Comparison of ENCODE assay signal across 8 mouse cellular contexts in genomic region chr17:24437016-24437415, GRCm38 (mm10). TPM values are rescaled to one million over a fixed set of nuclear protein-coding genes. Genes with fewer than 3 reads are reported as not detected.
DNase-seq lines count a peak whose midpoint lies in the region; ATAC-seq and TF ChIP-seq lines count a peak whose summit lies in the region.

No protein-coding gene starts in this region.

- 70% methylated on average over 5 of the region's 5 CpGs for WGBS in forebrain, embryonic 16.5 days
- WGBS in midbrain, postnatal 0 days: 74% methylated on average over 5 of the region's 5 CpGs

- H3K4me2 ChIP-seq in forebrain, embryonic 16.5 days (ENCODE audit: low read length): no peak overlapping the region
- no peak overlapping the region for H3K4me2 ChIP-seq in midbrain, postnatal 0 days (ENCODE audit: low read depth, low read length, poor library complexity, severe bottlenecking)

- ATAC-seq in forebrain, embryonic 16.5 days: peak; percentile 56; the same call in 1 of the 2 replicates
- peak; percentile 33; the same call in 1 of the 2 replicates for ATAC-seq in midbrain, postnatal 0 days (ENCODE audit: low FRiP score)

- H3K27me3 ChIP-seq in forebrain, embryonic 16.5 days (replicated peaks; ENCODE audit: control insufficient read depth, insufficient read depth, low read length): no peaks in the 10 kb centered on the region
- no peaks in the 10 kb centered on the region for H3K27me3 ChIP-seq in midbrain, postnatal 0 days (ENCODE audit: insufficient read depth, low read length)

- peak; percentile 42 to 44 for DNase-seq in right cerebral cortex, adult 2 months (ENCODE audit: low spot score in 2 of 2)
- DNase-seq in right cerebral cortex, postnatal 4 days: no peak
- peak; percentile 64 to 66 for DNase-seq in kidney, postnatal 36 days
- DNase-seq in midbrain, postnatal 0 days (ENCODE audit: low spot score): peak; percentile 40
- no peak for DNase-seq in right cerebral cortex, adult 18-20 months
- DNase-seq in urinary bladder, postnatal 10 days (ENCODE audit: low spot score): no peak

- TF ChIP-seq CTCF in midbrain, postnatal 0 days (IDR thresholded peaks at IDR 0.05): peak; percentile 88

- H3K36me3 ChIP-seq in forebrain, embryonic 16.5 days (ENCODE audit: control insufficient read depth, insufficient read depth): peaks cover 12% of the 10 kb centered on the region
- H3K36me3 ChIP-seq in midbrain, postnatal 0 days (ENCODE audit: insufficient read depth, low read length): peaks cover 34% of the 10 kb centered on the region

- no peak overlapping the region for H3K4me3 ChIP-seq in brown adipose tissue, adult 24 weeks (ENCODE audit: insufficient read depth, low read depth, low read length)
- no peak overlapping the region for H3K4me3 ChIP-seq in forebrain, embryonic 16.5 days (replicated peaks; ENCODE audit: low read length)
- H3K4me3 ChIP-seq in midbrain, postnatal 0 days (ENCODE audit: low read depth, low read length): no peak overlapping the region

- no peak overlapping the region for H3K9ac ChIP-seq in forebrain, embryonic 16.5 days (replicated peaks; ENCODE audit: low read depth, low read length)
- H3K9ac ChIP-seq in midbrain, postnatal 0 days (replicated peaks; ENCODE audit: low read length, poor library complexity, severe bottlenecking): no peak overlapping the region

- H3K4me1 ChIP-seq in brown adipose tissue, adult 24 weeks (ENCODE audit: control insufficient read depth, insufficient read depth, insufficient read length, low read length): no peaks in the 10 kb centered on the region
- H3K4me1 ChIP-seq in forebrain, embryonic 16.5 days (replicated peaks; ENCODE audit: control insufficient read depth, insufficient read depth, low read length): no peaks in the 10 kb centered on the region
- no peaks in the 10 kb centered on the region for H3K4me1 ChIP-seq in midbrain, postnatal 0 days (ENCODE audit: insufficient read depth, low read length)

- no peaks in the 10 kb centered on the region for H3K9me3 ChIP-seq in forebrain, embryonic 16.5 days (ENCODE audit: control insufficient read depth, low read length)
- H3K9me3 ChIP-seq in midbrain, postnatal 0 days (ENCODE audit: low read length): no peaks in the 10 kb centered on the region

- 0 out of 2 replicates have a peak overlapping the region, but pooled peaks have one; percentile 22 for H3K27ac ChIP-seq in brown adipose tissue, adult 24 weeks (replicated peaks; ENCODE audit: low read depth, low read length)
- H3K27ac ChIP-seq in forebrain, embryonic 16.5 days (ENCODE audit: low read length): no peak overlapping the region
- H3K27ac ChIP-seq in midbrain, postnatal 0 days (ENCODE audit: low read depth, low read length): no peak overlapping the region

RNA-seq across cellular contexts. Expression of gene Dnase1l2, which starts 5.9 kb away (rescaled TPM):
- polyA plus RNA-seq in brown adipose tissue, adult 24 weeks (2012; ENCODE audit: insufficient read depth, insufficient read length, missing spikeins): not detected in 2 replicates
- 6.2 and 9.5 TPM in 2 replicates for polyA plus RNA-seq in forebrain, embryonic 16.5 days (2015; fragmentation: Nextera tagmentation; extraction: Ambion mirVana)
- total RNA-seq in midbrain, postnatal 0 days (2014; rRNA removed): 5.0 and 5.6 TPM in 2 replicates
- polyA plus RNA-seq in midbrain, postnatal 0 days (2015; fragmentation: Nextera tagmentation; extraction: Ambion mirVana): 0.94 and 1.1 TPM in 2 replicates

RNA-seq across cellular contexts. Expression of gene Eci1, which starts 10.6 kb away (rescaled TPM):
- 1,121 and 1,239 TPM in 2 replicates for polyA plus RNA-seq in brown adipose tissue, adult 24 weeks (2012; ENCODE audit: insufficient read depth, insufficient read length, missing spikeins)
- polyA plus RNA-seq in forebrain, embryonic 16.5 days (2015; fragmentation: Nextera tagmentation; extraction: Ambion mirVana): 30.4 and 34.8 TPM in 2 replicates
- total RNA-seq in midbrain, postnatal 0 days (2014; rRNA removed): 20.6 and 26.6 TPM in 2 replicates
- polyA plus RNA-seq in midbrain, postnatal 0 days (2015; fragmentation: Nextera tagmentation; extraction: Ambion mirVana): 31.0 and 41.1 TPM in 2 replicates

RNA-seq across cellular contexts. Expression of gene Rnps1, which starts 22.7 kb away (rescaled TPM):
- polyA plus RNA-seq in brown adipose tissue, adult 24 weeks (2012; ENCODE audit: insufficient read depth, insufficient read length, missing spikeins): 44.3 and 47.2 TPM in 2 replicates
- polyA plus RNA-seq in forebrain, embryonic 16.5 days (2015; fragmentation: Nextera tagmentation; extraction: Ambion mirVana): 362 and 389 TPM in 2 replicates
- 248 and 260 TPM in 2 replicates for total RNA-seq in midbrain, postnatal 0 days (2014; rRNA removed)
- 347 and 350 TPM in 2 replicates for polyA plus RNA-seq in midbrain, postnatal 0 days (2015; fragmentation: Nextera tagmentation; extraction: Ambion mirVana)

RNA-seq across cellular contexts. Expression of gene E4f1, which starts 33.1 kb away (rescaled TPM):
- polyA plus RNA-seq in brown adipose tissue, adult 24 weeks (2012; ENCODE audit: insufficient read depth, insufficient read length, missing spikeins): 6.9 and 7.0 TPM in 2 replicates
- polyA plus RNA-seq in forebrain, embryonic 16.5 days (2015; fragmentation: Nextera tagmentation; extraction: Ambion mirVana): 37.9 and 54.0 TPM in 2 replicates
- 35.1 and 38.0 TPM in 2 replicates for total RNA-seq in midbrain, postnatal 0 days (2014; rRNA removed)
- 25.6 and 30.6 TPM in 2 replicates for polyA plus RNA-seq in midbrain, postnatal 0 days (2015; fragmentation: Nextera tagmentation; extraction: Ambion mirVana)

RNA-seq across cellular contexts. Expression of gene Pgp, which starts 33.2 kb away (rescaled TPM):
- polyA plus RNA-seq in brown adipose tissue, adult 24 weeks (2012; ENCODE audit: insufficient read depth, insufficient read length, missing spikeins): 40.0 and 47.3 TPM in 2 replicates
- polyA plus RNA-seq in forebrain, embryonic 16.5 days (2015; fragmentation: Nextera tagmentation; extraction: Ambion mirVana): 50.5 and 54.0 TPM in 2 replicates
- total RNA-seq in midbrain, postnatal 0 days (2014; rRNA removed): 49.6 and 50.1 TPM in 2 replicates
- 86.8 and 88.7 TPM in 2 replicates for polyA plus RNA-seq in midbrain, postnatal 0 days (2015; fragmentation: Nextera tagmentation; extraction: Ambion mirVana)

Comparison
In these comparisons a context has a peak if more than half of its experiments do, and no peak if none do; other contexts are left out.
1. DNase-seq: peak in right cerebral cortex, adult 2 months (2 of 2), kidney, postnatal 36 days (2 of 2) and midbrain, postnatal 0 days (single experiment); none in right cerebral cortex, postnatal 4 days (single experiment), right cerebral cortex, adult 18-20 months (single experiment) and urinary bladder, postnatal 10 days (single experiment).
2. RNA of gene Eci1, which starts 10.6 kb away (polyA plus RNA-seq): 1,121 to 1,239 TPM in brown adipose tissue, adult 24 weeks; 31.0 to 41.1 TPM in midbrain, postnatal 0 days and 30.4 to 34.8 TPM in forebrain, embryonic 16.5 days; every median in the first group is over 10 times any median in the second.